Mouse (Mus musculus): ENCODE results near the gene Slamf6.
"Not testable (repeated sequence)": the region's sequence is repeated elsewhere in the genome, so short reads cannot be mapped to it uniquely, and the experiment has no call there.

Slamf6 gene

GRCm38 (mm10) chr1:171917305-171918039, at the start of gene Slamf6:
Gene Slamf6, plus strand, starts transcription at chr1:171917515.
- in situ Hi-C loops (cut with MboI, MseI) = loop anchor here in 1 of 2 experiments (5.0 kb wide), 1 partner anchor 65 kb away; no protein-coding TSS in a partner anchor

DNA sequence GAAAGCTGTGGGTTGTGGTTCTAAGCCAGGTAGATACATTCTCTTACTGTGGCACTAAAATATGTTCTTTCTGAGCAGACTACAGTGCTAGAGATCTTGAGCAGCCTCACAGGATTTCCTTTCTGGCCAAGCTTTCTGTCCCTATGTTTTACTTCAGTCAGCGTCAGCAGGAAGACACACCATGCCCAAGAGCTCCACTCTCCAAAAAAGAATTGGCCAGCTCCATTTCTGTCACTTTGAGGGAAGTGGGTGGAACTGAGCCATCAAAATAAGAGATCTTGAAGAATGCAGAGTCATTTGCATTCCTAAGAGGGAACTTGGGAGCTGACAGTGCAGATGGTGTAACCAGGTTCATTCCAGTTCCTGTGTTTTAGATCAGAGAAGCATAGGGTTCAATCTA, 30.3 kb upstream of the Slamf6 start:
- in situ Hi-C loops (cut with MboI, MseI) = no loop called here

- in situ Hi-C loops (cut with MboI, MseI) = not testable (repeated sequence)
Observed at GRCm38 (mm10) chr1:171895364-171895763, 22.0 kb upstream of the Slamf6 start, which contains the start of gene Gm10521. Gene Gm10521, plus strand, starts transcription at chr1:171895664.

- in situ Hi-C loops (cut with MboI, MseI) = no loop called here
Observed at GRCm38 (mm10) chr1:171904011-171904410, 13.3 kb upstream of the Slamf6 start.

GRCm38 (mm10) chr1:171915638-171916458, 1.5 kb upstream of the Slamf6 start:
- in situ Hi-C loops (cut with MboI, MseI) = loop anchor here in 1 of 2 experiments (5.0 kb wide), 1 partner anchor 66 kb away; no protein-coding TSS in a partner anchor

- in situ Hi-C loops (cut with MboI, MseI) = loop anchor here in 1 of 2 experiments (5.0 kb wide), 1 partner anchor 64 kb away; no protein-coding TSS in a partner anchor
Observed at GRCm38 (mm10) chr1:171918136-171918920, 1.0 kb downstream of the Slamf6 start.

- in situ Hi-C loops (cut with MboI, MseI) = loop anchor here in 1 of 2 experiments (5.0 kb wide), 1 partner anchor 63 kb away; no protein-coding TSS in a partner anchor
Observed at GRCm38 (mm10) chr1:171919193-171919592, 1.9 kb downstream of the Slamf6 start.

- in situ Hi-C loops (cut with MboI, MseI) = loop anchor here in 1 of 2 experiments (5.0 kb wide), 1 partner anchor 62 kb away; no protein-coding TSS in a partner anchor
Observed at GRCm38 (mm10) chr1:171919901-171920510, 2.7 kb downstream of the Slamf6 start.

DNA sequence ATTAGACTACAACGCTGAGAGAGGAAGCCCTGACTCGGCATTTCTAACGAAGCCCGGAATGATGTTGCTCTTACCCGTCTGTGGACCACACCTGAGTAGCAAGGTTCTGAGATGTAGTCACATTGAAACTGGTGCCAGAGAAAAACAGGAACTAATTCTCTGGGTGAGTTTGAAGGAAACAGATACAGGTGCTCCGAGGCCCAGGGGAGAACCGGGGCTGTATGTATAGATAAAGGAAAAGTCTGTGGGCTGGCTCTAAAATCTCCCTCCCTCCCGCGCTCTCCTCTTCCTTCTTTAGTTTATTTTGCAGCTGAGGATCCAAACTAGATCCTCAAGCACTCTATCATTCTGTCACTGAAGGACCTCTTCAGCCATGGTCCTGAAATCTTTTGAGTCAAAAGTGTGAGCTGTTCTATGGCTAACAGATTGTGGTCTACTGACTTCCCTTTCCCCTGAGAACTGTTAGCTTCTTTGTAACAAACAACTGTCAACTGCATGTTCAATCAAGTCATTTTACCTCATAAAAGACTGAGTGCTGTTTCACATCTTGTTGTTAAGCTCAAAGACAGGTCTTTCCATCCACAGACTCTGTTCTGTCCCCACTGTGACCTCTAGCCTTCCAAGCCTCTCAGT, 3.8 kb downstream of the Slamf6 start:
- in situ Hi-C loops (cut with MboI, MseI) = no loop called here

DNA sequence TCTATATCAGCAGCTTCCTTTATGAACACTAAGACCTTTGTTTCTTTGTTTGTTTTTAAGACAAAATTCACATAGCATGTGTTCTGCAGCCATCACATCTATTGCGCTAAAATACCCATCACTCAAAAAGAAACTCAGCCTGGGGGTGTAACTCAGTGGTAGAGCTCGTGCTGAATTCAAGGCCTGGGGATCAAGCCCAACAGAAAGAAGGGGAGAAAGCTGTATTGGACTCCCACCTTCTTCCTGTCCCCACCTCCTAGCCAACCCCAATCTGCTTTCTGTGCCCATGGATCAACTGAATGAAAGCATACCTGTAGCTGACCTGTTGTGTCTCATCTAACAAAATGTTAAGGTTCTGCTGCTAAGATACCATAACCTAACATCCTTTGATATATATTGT, 4.3 kb downstream of the Slamf6 start:
- in situ Hi-C loops (cut with MboI, MseI) = no loop called here

DNA sequence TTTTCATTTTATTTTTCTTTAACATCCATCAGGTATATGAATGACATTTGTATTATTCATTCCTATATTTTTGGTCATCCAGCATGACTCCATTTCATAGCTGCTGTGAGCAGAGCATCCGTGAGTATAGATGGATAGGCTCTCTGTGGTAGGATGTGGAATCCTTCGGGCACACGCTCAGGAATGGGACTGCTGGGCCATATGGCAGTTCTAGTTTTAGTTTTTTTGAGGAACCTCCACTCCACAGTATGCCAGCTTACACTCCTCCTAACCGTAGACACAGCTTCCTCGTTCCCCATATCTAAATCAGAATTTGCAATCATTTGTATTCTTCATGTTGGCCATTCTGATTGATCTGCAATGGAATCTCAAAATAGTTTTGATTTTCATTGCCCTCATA, 5.5 kb downstream of the Slamf6 start:
- in situ Hi-C loops (cut with MboI, MseI) = no loop called here

DNA sequence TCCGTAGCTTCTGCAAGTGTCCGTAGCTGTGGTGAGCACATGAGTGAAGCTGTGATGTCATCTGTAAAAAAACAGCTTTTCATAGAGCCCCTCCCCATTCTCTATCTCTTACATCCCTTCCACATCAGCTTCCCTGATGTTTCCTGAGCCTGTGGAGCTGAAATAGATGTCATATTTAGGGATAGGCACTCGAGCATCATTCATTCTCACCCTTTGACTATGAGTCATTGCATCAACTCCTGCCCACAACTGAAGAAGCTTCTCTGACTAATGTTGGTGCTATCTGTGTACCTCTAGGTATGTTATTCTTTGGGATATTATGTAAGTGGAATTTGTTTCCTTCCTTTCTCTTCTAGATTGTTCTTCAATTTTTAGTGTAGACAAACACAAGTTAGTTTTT, 7.6 kb downstream of the Slamf6 start:
- in situ Hi-C loops (cut with MboI, MseI) = no loop called here

- in situ Hi-C loops (cut with MboI, MseI) = no loop called here
Observed at GRCm38 (mm10) chr1:171933851-171934250, 16.5 kb downstream of the Slamf6 start.

GRCm38 (mm10) chr1:171938952-171939948, 21.9 kb downstream of the Slamf6 start:
- in situ Hi-C loops (cut with MboI, MseI) = no loop called here

DNA sequence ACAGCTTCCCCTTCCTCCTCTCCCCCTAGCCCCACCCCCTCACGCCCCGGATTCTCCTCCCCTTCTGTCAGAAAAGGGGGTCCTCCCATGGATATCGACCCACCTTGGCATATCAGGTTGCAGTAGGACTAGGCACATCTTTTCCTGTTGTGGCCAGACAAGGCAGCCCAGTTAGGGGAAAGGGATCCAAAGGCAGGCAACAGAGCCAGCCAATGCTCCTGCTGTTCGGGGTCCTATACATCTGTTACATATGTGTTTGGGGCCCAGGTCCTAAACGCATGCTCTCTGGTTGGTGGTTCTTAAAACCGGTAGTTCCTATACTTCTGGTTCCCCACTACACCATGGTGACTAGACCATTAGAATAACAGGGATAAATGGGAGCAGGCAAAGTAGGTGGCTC, 23.3 kb downstream of the Slamf6 start:
- in situ Hi-C loops (cut with MboI, MseI) = no loop called here

GRCm38 (mm10) chr1:171946447-171946995, 29.2 kb downstream of the Slamf6 start:
- in situ Hi-C loops (cut with MboI, MseI) = no loop called here

GRCm38 (mm10) chr1:171948161-171948945, 31.0 kb downstream of the Slamf6 start:
- in situ Hi-C loops (cut with MboI, MseI) = no loop called here

- in situ Hi-C loops (cut with MboI, MseI) = no loop called here
Observed at GRCm38 (mm10) chr1:171948946-171949508, 31.7 kb downstream of the Slamf6 start.

All from T-helper 17 cell (primary cell).